Mouse (Mus musculus): ENCODE data around the gene Ccdc28a. TPM values are rescaled to one million over a fixed set of nuclear protein-coding genes. Genes with fewer than 3 reads are reported as not detected.

Gene Ccdc28a
- polyA plus RNA-seq (2015; fragmentation: Nextera tagmentation; extraction: Ambion mirVana), result 6.0 and 7.3 TPM in 2 replicates

DNA sequence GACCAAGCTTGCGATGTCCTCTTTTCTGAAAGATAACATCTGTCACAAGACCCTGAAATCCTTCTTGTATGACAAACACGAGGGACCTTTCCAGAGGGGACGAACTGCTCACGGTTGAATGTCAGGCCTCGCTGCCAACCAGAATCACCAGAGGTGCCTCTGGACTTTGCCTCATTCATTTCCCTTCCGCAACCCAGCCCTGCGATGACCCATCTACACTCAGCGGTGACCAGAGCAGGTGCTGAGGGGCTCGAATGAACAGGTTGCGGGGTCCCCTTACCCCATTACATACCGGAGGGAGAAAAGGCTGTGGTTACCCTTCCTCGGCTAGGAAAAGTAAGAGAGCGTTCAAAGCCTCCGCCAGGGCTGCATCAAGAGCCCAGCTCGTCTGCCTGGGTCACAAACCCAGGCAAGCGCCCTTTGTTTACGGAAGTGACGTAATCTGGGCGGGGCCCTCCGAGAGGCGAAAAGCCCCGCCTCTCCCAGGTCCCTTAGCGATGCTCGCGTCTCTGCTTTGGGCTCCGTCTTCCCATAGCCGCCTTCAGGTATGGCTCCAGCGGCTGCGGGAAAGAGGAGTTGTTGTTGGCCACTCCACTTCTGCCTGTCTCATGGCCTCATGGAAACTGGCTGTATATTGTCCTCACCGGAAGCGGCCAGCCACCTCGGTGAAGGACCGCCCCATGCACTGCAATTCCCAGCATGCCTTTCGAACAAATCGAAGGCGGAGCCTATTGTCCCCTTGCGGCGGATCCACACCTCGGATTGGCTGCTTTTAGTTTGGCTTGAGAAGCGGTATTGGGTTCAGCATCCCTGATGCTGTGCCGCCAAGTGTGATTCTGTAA lies at the start of gene Ccdc28a:
Ccdc28a (minus strand) TSS at position 439 of the 842 bp plus-strand sequence.

DNA sequence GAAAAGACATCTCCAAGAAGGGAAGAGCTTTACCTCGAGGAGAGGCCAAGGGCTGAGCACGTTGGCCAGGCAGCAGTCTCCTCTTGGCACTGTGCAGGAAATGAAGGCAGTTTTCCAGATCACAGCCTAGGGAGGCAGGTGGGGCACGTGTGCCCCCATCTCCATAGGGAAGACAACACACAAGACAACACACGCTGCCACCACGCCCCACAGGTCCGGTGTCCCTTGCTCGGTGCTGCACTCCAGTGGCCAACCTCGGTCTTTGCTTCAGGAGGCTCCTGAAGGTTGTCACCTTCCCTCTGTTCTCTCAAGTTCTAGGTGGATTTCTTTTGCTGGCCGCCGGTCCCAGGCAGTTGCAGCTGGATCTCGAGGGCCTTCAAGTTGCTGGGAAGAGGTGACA lies 24.1 kb downstream of the Ccdc28a start, which contains the start of gene Ect2l:
Ect2l (minus strand) TSS at position 165 of the 400 bp plus-strand sequence.

Other genes with a start within 250 kb of the Ccdc28a start
- gene Abracl, start 211.7 kb downstream of the Ccdc28a start, polyA plus RNA-seq (2015; fragmentation: Nextera tagmentation; extraction: Ambion mirVana), result 197 and 269 TPM in 2 replicates
- 6.4 and 7.9 TPM in 2 replicates for gene Reps1, start 179.1 kb downstream of the Ccdc28a start, polyA plus RNA-seq (2015; fragmentation: Nextera tagmentation; extraction: Ambion mirVana)
- gene Ect2l, start 24.1 kb downstream of the Ccdc28a start, polyA plus RNA-seq (2015; fragmentation: Nextera tagmentation; extraction: Ambion mirVana), result 0.10 and 0.25 TPM in 2 replicates
- gene Nhsl1, start 84.0 kb upstream of the Ccdc28a start, polyA plus RNA-seq (2015; fragmentation: Nextera tagmentation; extraction: Ambion mirVana), result 6.0 and 7.2 TPM in 2 replicates